Mouse (Mus musculus) G1E (cell line): ENCODE measurements around the gene Gfpt2.

Experiments used
- CTCF ChIP-seq: IDR thresholded peaks from 2 replicates; pipeline ENCODE4 v1.5.1; 2012; ENCODE audit warnings: low read depth, low read length, inconsistent platforms, mixed read lengths
- GATA1 ChIP-seq: IDR thresholded peaks from 2 replicates; pipeline ENCODE4 v1.6.1; 2012; ENCODE audit warnings: borderline replicate concordance, low read length, inconsistent platforms, mixed read lengths
- GATA2 ChIP-seq: IDR thresholded peaks from 2 replicates; pipeline ENCODE4 v1.6.1; 2012; ENCODE audit warnings: low read depth, low read length, inconsistent platforms, borderline replicate concordance
- POLR2AphosphoS5 ChIP-seq: IDR thresholded peaks from 2 replicates; pipeline ENCODE4 v1.6.1; 2012; ENCODE audit warnings: low read depth, low read length, inconsistent platforms; ENCODE audit not compliant: insufficient replicate concordance

GRCm38 (mm10) chr11:49770676-49771550 is 23.1 kb upstream of the Gfpt2 start:
- TF ChIP-seq CTCF (no peak), GATA1 (no peak), POLR2AphosphoS5 (no peak), GATA2 (no peak)
